Mouse (Mus musculus) liver, adult 2 months (tissue): ENCODE measurements around the gene Kcna7.

Experiments
- CTCF ChIP-seq: fragments of 200-500 bp; IDR thresholded peaks from 2 replicates; pipeline ENCODE4 v1.5.1; 2011; ENCODE audit warnings: low read depth, low read length, control low read depth
- POLR2A ChIP-seq: fragments of 200-500 bp; IDR thresholded peaks from 2 replicates; pipeline ENCODE4 v1.6.1; 2011; ENCODE audit warnings: low read length, control low read depth; ENCODE audit not compliant: insufficient read depth; ENCODE audit errors: extremely low read depth

DNA sequence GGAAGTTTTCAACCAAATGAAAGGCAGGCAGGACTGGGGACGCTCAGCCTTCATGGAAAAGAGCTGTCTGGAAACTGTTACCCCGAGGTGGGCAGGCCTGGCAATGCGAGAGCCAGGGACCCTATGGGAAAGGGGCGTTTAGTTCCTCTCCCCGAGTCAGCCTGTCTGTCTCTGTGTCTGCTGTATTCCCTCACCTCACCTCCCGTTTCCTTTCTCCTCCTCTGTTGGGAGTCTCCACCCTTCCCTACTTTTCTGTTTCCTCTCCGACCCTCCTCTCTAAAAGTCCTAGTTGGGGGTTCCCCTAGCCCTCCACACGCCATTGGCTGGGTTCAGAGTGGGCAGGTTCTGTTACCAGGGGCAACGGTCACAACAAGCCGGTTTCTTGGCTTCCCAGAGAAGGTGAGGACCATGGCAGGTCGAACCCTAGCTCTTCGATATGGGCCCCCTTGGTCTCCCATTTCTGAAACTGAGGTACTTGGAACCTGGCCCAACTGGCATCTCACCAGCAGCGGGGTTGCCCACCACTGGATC lies 12.6 kb downstream of the Kcna7 start:
- TF ChIP-seq CTCF (no peak), POLR2A (no peak)
